Mouse (Mus musculus): ENCODE data around the gene Rab9b.

Gene Rab9b

GRCm38 (mm10) chrX:136868061-136869040 is at the start of gene Rab9b:
Gene Rab9b (minus strand): TSS chrX:136868755.
- no peak for DNase-seq (ENCODE audit: low spot score)

- peak; percentile 3 for DNase-seq (ENCODE audit: low spot score)
Measured at GRCm38 (mm10) chrX:136904369-136904768, 35.8 kb upstream of the Rab9b start.

GRCm38 (mm10) chrX:136895757-136896156 is 27.2 kb upstream of the Rab9b start:
- peak; percentile 46 for DNase-seq (ENCODE audit: low spot score)

- peak; percentile 29 for DNase-seq (ENCODE audit: low spot score)
Measured at GRCm38 (mm10) chrX:136850300-136850699, 18.3 kb downstream of the Rab9b start.

- no peak for DNase-seq (ENCODE audit: low spot score)
Measured at GRCm38 (mm10) chrX:136828610-136829009, 39.9 kb downstream of the Rab9b start.

GRCm38 (mm10) chrX:136825016-136825415 is 43.5 kb downstream of the Rab9b start:
- no peak for DNase-seq (ENCODE audit: low spot score)

GRCm38 (mm10) chrX:136822371-136822770 is 46.2 kb downstream of the Rab9b start, which contains the start of gene Plp1:
Gene Plp1 (plus strand): TSS chrX:136822671.
- no peak for DNase-seq (ENCODE audit: low spot score)

GRCm38 (mm10) chrX:136820250-136820649 is 48.3 kb downstream of the Rab9b start:
- DNase-seq (ENCODE audit: low spot score), result peak; percentile 85

GRCm38 (mm10) chrX:136819752-136820151 is 48.8 kb downstream of the Rab9b start:
- DNase-seq (ENCODE audit: low spot score), result peak; percentile 86
